Mouse (Mus musculus) stomach, embryonic 14.5 days (tissue): ENCODE results near the gene Cdc25a. TPM values are rescaled to one million over a fixed set of nuclear protein-coding genes. Genes with fewer than 3 reads are reported as not detected.

Experiments
- ATAC-seq: fragments of 200-750 bp; cut with Nextera tagmentation; 2 replicates; pipeline ENCODE4 v1.8.0; 2017; ENCODE audit warnings: low read depth, moderate TSS enrichment; ENCODE audit not compliant: insufficient number of reproducible peaks, insufficient read depth, low FRiP score
- H3K27ac ChIP-seq: fragments of 300-500 bp; sonication (generic); 2 replicates; pipeline ENCODE4 v1.5.1; 2014; ENCODE audit warnings: mild to moderate bottlenecking, low read length, moderate library complexity, mixed read lengths
- H3K27me3 ChIP-seq: fragments of 300-500 bp; sonication (generic); 2 replicates; pipeline ENCODE4 v1.6.1; 2014; ENCODE audit warnings: low read length, control low read depth, mixed read lengths; ENCODE audit not compliant: control insufficient read depth, insufficient read depth
- H3K36me3 ChIP-seq: fragments of 300-500 bp; sonication (generic); 2 replicates; pipeline ENCODE4 v1.6.1; 2014; ENCODE audit warnings: mild to moderate bottlenecking, control low read depth, low read length, moderate library complexity, mixed read lengths; ENCODE audit not compliant: control insufficient read depth, insufficient read depth
- H3K4me1 ChIP-seq: fragments of 300-500 bp; sonication (generic); 2 replicates; pipeline ENCODE4 v1.6.1; 2014; ENCODE audit warnings: low read length, control low read depth, mixed read lengths; ENCODE audit not compliant: control insufficient read depth, insufficient read depth
- H3K4me2 ChIP-seq: fragments of 300-500 bp; sonication (generic); replicated peaks from 2 replicates; pipeline ENCODE4 v1.6.1; 2014; ENCODE audit warnings: low read depth, low read length, control low read depth
- H3K4me3 ChIP-seq: fragments of 300-500 bp; sonication (generic); 2 replicates; pipeline ENCODE4 v1.5.1; 2014; ENCODE audit warnings: low read depth, low read length, control low read depth
- H3K9ac ChIP-seq: fragments of 300-500 bp; sonication (generic); replicated peaks from 2 replicates; pipeline ENCODE4 v1.6.1; 2014; ENCODE audit warnings: low read depth, mild to moderate bottlenecking, control low read depth, low read length, moderate library complexity, mixed read lengths
- H3K9me3 ChIP-seq: fragments of 300-500 bp; sonication (generic); 2 replicates; pipeline ENCODE4 v1.6.1; 2016; ENCODE audit warnings: low read depth, low read length, control low read depth; ENCODE audit not compliant: control insufficient read depth
- WGBS: fragments of 180-500 bp; shearing (Covaris S2); extraction: QIAGEN DNeasy Blood & Tissue Kit; methylation state at CpG from one replicate; pipeline ENCODE4 v1.1.7; 2014; 5-methylcytosine and 5-hydroxymethylcytosine counted together
- polyA plus RNA-seq: library from polyadenylated mRNA; unstranded; fragments of >200 nt; fragmentation: Nextera tagmentation; extraction: Ambion mirVana; gene quantifications from 2 replicates; pipeline ENCODE4 v1.2.1, GENCODE M21; 2014

Cdc25a gene
- polyA plus RNA-seq, 1 experiment from 2014 or later, result 25.2 TPM

GRCm38 (mm10) chr9:109898027-109898426 is 22.6 kb downstream of the Cdc25a start:
- Histone ChIP-seq H3K36me3 (peaks cover 21% of the 10 kb centered on the region), H3K4me1 (peaks cover 3% of the 10 kb centered on the region; the same call in 1 of the 2 replicates), H3K27me3 (no peaks in the 10 kb centered on the region), H3K9me3 (no peaks in the 10 kb centered on the region), H3K4me2 (no peak overlapping the region), H3K27ac (no peak overlapping the region), H3K9ac (no peak overlapping the region), H3K4me3 (no peak overlapping the region)
- ATAC-seq, result no peak
- 45% methylated on average over 2 of the region's 2 CpGs for WGBS

GRCm38 (mm10) chr9:109899361-109899760 is 24.0 kb downstream of the Cdc25a start:
- Histone ChIP-seq H3K4me2 (no peak overlapping the region), H3K4me1 (peaks cover 3% of the 10 kb centered on the region; the same call in 1 of the 2 replicates), H3K9me3 (no peaks in the 10 kb centered on the region), H3K9ac (no peak overlapping the region), H3K36me3 (peaks cover 10% of the 10 kb centered on the region; the same call in 1 of the 2 replicates), H3K4me3 (no peak overlapping the region), H3K27me3 (no peaks in the 10 kb centered on the region), H3K27ac (no peak overlapping the region; the same call in 1 of the 2 replicates)
- 53% methylated on average over 12 of the region's 15 CpGs for WGBS
- ATAC-seq, result no peak

- 57% methylated on average over 8 of the region's 8 CpGs for WGBS
- no peak overlapping the region; the same call in 1 of the 2 replicates for H3K27ac ChIP-seq
Measured at GRCm38 (mm10) chr9:109899774-109900173, 24.4 kb downstream of the Cdc25a start.

GRCm38 (mm10) chr9:109900604-109901003 is 25.2 kb downstream of the Cdc25a start:
- 0 out of 2 replicates have a peak, but pooled peaks cover 3% of the 10 kb centered on the region for H3K4me1 ChIP-seq
- no peak for ATAC-seq
- H3K4me2 ChIP-seq, result no peak overlapping the region
- WGBS, result 77% methylated on average over 3 of the region's 3 CpGs
- H3K4me3 ChIP-seq, result no peak overlapping the region
- H3K36me3 ChIP-seq, result peaks cover 8% of the 10 kb centered on the region; the same call in 1 of the 2 replicates
- no peaks in the 10 kb centered on the region for H3K27me3 ChIP-seq
- no peak overlapping the region for H3K27ac ChIP-seq
- H3K9ac ChIP-seq, result no peak overlapping the region
- no peaks in the 10 kb centered on the region for H3K9me3 ChIP-seq

More at GRCm38 (mm10) chr9:109899774-109900173, 24.4 kb downstream of the Cdc25a start:
- H3K9me3 ChIP-seq, result no peaks in the 10 kb centered on the region
- ATAC-seq, result no peak
- peaks cover 10% of the 10 kb centered on the region; the same call in 1 of the 2 replicates for H3K36me3 ChIP-seq
- 0 out of 2 replicates have a peak, but pooled peaks cover 3% of the 10 kb centered on the region for H3K4me1 ChIP-seq
- H3K4me2 ChIP-seq, result no peak overlapping the region
- H3K9ac ChIP-seq, result no peak overlapping the region
- no peak overlapping the region for H3K4me3 ChIP-seq
- no peaks in the 10 kb centered on the region for H3K27me3 ChIP-seq

- Histone ChIP-seq H3K4me1 (0 out of 2 replicates have a peak, but pooled peaks cover 6% of the 10 kb centered on the region), H3K9ac (no peak overlapping the region), H3K4me3 (no peak overlapping the region), H3K9me3 (no peaks in the 10 kb centered on the region), H3K36me3 (no peaks in the 10 kb centered on the region), H3K4me2 (no peak overlapping the region), H3K27ac (no peak overlapping the region), H3K27me3 (no peaks in the 10 kb centered on the region)
- WGBS, result 56% methylated on average over 4 of the region's 4 CpGs
- no peak for ATAC-seq
Measured at GRCm38 (mm10) chr9:109902246-109902645, 26.9 kb downstream of the Cdc25a start.

- WGBS, result 65% methylated on average over 5 of the region's 5 CpGs
- no peak overlapping the region for H3K4me2 ChIP-seq
- no peaks in the 10 kb centered on the region for H3K27me3 ChIP-seq
- H3K9ac ChIP-seq, result no peak overlapping the region
- no peak overlapping the region for H3K4me3 ChIP-seq
- H3K9me3 ChIP-seq, result no peaks in the 10 kb centered on the region
- H3K4me1 ChIP-seq, result 0 out of 2 replicates have a peak, but pooled peaks cover 6% of the 10 kb centered on the region
- ATAC-seq, result no peak
- H3K36me3 ChIP-seq, result no peaks in the 10 kb centered on the region
- H3K27ac ChIP-seq, result no peak overlapping the region
Measured at GRCm38 (mm10) chr9:109902740-109903139, 27.4 kb downstream of the Cdc25a start.

GRCm38 (mm10) chr9:109907300-109907699 is 31.9 kb downstream of the Cdc25a start:
- Histone ChIP-seq H3K9ac (no peak overlapping the region), H3K27ac (no peak overlapping the region)
- WGBS, result 50% methylated on average over 8 of the region's 8 CpGs

GRCm38 (mm10) chr9:109907774-109908465 is 32.5 kb downstream of the Cdc25a start:
- no peak overlapping the region for H3K27ac ChIP-seq
- 75% methylated on average over 6 of the region's 6 CpGs for WGBS

More at GRCm38 (mm10) chr9:109907300-109907699, 31.9 kb downstream of the Cdc25a start:
- no peaks in the 10 kb centered on the region for H3K9me3 ChIP-seq
- H3K36me3 ChIP-seq, result no peaks in the 10 kb centered on the region
- no peak overlapping the region for H3K4me2 ChIP-seq
- 0 out of 2 replicates have a peak, but pooled peaks cover 3% of the 10 kb centered on the region for H3K4me1 ChIP-seq
- ATAC-seq, result no peak
- H3K4me3 ChIP-seq, result no peak overlapping the region
- no peaks in the 10 kb centered on the region for H3K27me3 ChIP-seq

More at GRCm38 (mm10) chr9:109907774-109908465, 32.5 kb downstream of the Cdc25a start:
- Histone ChIP-seq H3K4me2 (no peak overlapping the region), H3K9ac (no peak overlapping the region), H3K4me3 (no peak overlapping the region), H3K9me3 (no peaks in the 10 kb centered on the region), H3K4me1 (0 out of 2 replicates have a peak, but pooled peaks cover 3% of the 10 kb centered on the region), H3K36me3 (no peaks in the 10 kb centered on the region), H3K27me3 (no peaks in the 10 kb centered on the region)
- no peak for ATAC-seq
